Mouse (Mus musculus) megakaryocyte, embryonic 14.5 days (primary cell): ENCODE results near the gene Nfix. TPM values are rescaled to one million over a fixed set of nuclear protein-coding genes. Genes with fewer than 3 reads are reported as not detected.
"Not testable (repeated sequence)": the region's sequence is repeated elsewhere in the genome, so short reads cannot be mapped to it uniquely, and the experiment has no call there.

Source experiments
- H3K27me3 ChIP-seq: replicated peaks from 2 replicates; pipeline ENCODE3; 2012; ENCODE audit warnings: inconsistent platforms
- H3K36me3 ChIP-seq: replicated peaks from 2 replicates; pipeline ENCODE3; 2012; ENCODE audit warnings: low read length, inconsistent platforms, mixed read lengths
- H3K4me1 ChIP-seq: 2 replicates; pipeline ENCODE4 v1.6.1; 2012; ENCODE audit warnings: inconsistent platforms
- H3K4me3 ChIP-seq: replicated peaks from 2 replicates; pipeline ENCODE3; 2012; ENCODE audit warnings: moderate library complexity, mild to moderate bottlenecking, inconsistent platforms
- H3K9me3 ChIP-seq: 2 replicates; pipeline ENCODE4 v1.6.1; 2012; ENCODE audit warnings: inconsistent platforms
- FLI1 ChIP-seq: IDR thresholded peaks from 2 replicates; pipeline ENCODE4 v1.6.1; 2012; ENCODE audit warnings: low read length, inconsistent platforms, mixed read lengths
- GATA1 ChIP-seq: IDR thresholded peaks from 3 replicates; pipeline ENCODE4 v1.6.1; 2012; ENCODE audit warnings: mixed read lengths, low read length, inconsistent platforms, borderline replicate concordance
- polyA plus RNA-seq: library from polyadenylated mRNA; stranded (reverse); fragments of >175 nt; gene quantifications from 2 replicates; pipeline ENCODE4 v1.2.3, GENCODE M21; 2012; ENCODE audit warnings: low replicate concordance; ENCODE audit not compliant: insufficient read depth

Gene Nfix
- polyA plus RNA-seq, 1 experiment: 18.4 TPM

DNA sequence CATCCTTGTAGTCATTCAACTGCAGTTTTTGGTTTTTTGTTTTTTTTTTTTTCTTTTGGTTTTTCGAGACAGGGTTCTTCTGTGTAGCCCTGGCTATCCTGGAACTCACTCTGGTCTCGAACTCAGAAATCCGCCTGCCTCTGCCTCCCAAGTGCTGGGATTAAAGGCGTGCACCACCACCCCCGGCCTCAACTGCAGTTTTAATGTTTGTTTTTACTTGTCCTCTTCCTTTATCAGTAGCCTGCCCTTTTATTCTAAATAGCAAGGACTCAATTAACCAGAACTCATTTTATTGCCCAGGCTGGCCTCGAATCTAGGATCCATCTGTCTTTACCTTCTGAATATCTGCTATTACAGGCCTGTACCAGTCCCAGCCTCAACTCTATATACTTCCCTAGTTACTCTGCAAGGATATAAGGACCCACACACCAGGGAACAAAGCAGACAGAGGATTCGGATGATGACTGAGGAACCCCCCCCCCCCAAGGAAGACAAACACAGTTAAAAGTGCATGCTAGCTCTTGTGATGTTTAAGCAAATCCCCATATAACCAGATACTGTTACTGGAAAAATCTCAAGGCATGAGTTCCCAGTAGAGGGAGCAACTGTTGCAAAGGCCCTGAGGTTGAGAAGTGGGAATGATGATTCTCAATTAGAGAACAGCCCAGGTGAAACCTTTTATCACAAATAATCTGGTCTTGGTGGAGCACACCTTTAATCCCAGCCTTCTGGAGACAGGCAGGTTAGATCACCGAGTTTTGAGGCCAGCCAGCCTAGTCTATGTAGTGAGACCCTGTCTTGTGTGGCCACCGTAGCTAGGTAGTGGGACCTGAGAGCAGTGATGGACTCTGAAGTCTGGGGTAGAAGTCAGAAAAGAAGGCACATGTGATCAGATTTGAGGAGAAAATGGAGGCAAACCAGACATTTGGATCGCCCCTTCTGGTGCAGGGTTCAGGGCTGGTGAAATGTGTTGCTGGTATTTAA lies 32.9 kb upstream of the Nfix start:
- no peaks in the 10 kb centered on the region for H3K27me3 ChIP-seq
- no peak for TF ChIP-seq GATA1
- TF ChIP-seq FLI1: no peak
- H3K4me3 ChIP-seq: peak overlapping the region; percentile 98
- H3K36me3 ChIP-seq: peaks cover 52% of the 10 kb centered on the region
- peaks cover 36% of the 10 kb centered on the region for H3K4me1 ChIP-seq
- H3K9me3 ChIP-seq: no peaks in the 10 kb centered on the region

- H3K4me1 ChIP-seq: peaks cover 34% of the 10 kb centered on the region
- H3K27me3 ChIP-seq: no peaks in the 10 kb centered on the region
- peak overlapping the region; percentile 98 for H3K4me3 ChIP-seq
- no peaks in the 10 kb centered on the region for H3K9me3 ChIP-seq
- no peak for TF ChIP-seq FLI1
- TF ChIP-seq GATA1: no peak
- peaks cover 43% of the 10 kb centered on the region for H3K36me3 ChIP-seq
Measured at GRCm38 (mm10) chr8:84832034-84832717, 32.0 kb upstream of the Nfix start.

GRCm38 (mm10) chr8:84831490-84831889 lies 31.3 kb upstream of the Nfix start, which contains the start of gene Gadd45gip1:
Gadd45gip1 (plus strand) TSS chr8:84831522.
- no peaks in the 10 kb centered on the region for H3K27me3 ChIP-seq
- peak within 1 kb of the TSS; percentile 98 for H3K4me3 ChIP-seq
- H3K36me3 ChIP-seq: peaks cover 36% of the 10 kb centered on the region
- H3K4me1 ChIP-seq: peaks cover 37% of the 10 kb centered on the region
- H3K9me3 ChIP-seq: no peaks in the 10 kb centered on the region
- no peak for TF ChIP-seq GATA1
- no peak for TF ChIP-seq FLI1

DNA sequence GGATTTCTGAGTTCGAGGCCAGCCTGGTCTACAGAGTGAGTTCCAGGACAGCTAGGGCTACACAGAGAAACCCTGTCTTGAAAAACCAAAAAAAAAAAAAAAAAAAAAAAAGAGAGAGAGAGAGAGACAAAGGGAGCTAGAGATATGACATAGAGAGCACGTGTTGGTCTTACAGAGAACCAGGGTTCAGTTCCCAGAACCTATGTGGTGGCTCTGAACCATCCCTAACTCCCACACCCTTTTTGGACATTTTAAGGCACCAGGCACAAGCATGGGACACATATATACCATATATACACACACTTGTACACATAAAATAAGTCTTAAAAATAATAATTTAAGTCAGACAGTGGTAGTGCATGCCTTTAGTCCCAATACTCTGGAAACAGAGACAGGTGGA lies 26.4 kb upstream of the Nfix start:
- H3K4me1 ChIP-seq: peaks cover 37% of the 10 kb centered on the region
- H3K9me3 ChIP-seq, H3K27me3 ChIP-seq, H3K36me3 ChIP-seq, H3K4me3 ChIP-seq: not testable (repeated sequence)

- peak overlapping the region; percentile 59 for H3K4me3 ChIP-seq
- TF ChIP-seq FLI1 (no peak), GATA1 (no peak)
- peaks cover 3% of the 10 kb centered on the region for H3K36me3 ChIP-seq
- no peaks in the 10 kb centered on the region for H3K9me3 ChIP-seq
- H3K27me3 ChIP-seq: peaks cover 9% of the 10 kb centered on the region
- H3K4me1 ChIP-seq: peaks cover 37% of the 10 kb centered on the region
Measured at GRCm38 (mm10) chr8:84825636-84826035, 25.5 kb upstream of the Nfix start.

DNA sequence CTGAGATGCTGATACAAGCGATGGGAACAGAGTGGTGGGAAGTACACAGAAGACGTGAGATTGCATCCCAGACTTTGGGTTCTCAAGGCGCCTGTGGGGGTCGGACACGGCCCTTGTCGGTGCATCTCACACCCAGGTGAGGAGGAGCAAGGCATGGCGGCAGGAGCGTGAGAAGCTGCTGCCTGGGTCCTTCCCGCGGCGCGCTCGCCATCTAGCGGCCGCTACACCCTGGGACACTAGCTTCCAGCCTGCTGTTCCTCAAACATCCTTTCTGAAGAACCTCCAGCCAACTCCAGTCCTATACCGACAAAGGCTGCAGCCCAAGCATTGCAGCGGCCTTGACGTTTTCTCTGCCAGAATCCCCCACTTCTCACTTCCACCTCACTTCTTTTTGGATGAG lies 23.5 kb upstream of the Nfix start:
- H3K9me3 ChIP-seq: no peaks in the 10 kb centered on the region
- H3K36me3 ChIP-seq: no peaks in the 10 kb centered on the region
- peaks cover 39% of the 10 kb centered on the region for H3K4me1 ChIP-seq
- TF ChIP-seq FLI1 (no peak), GATA1 (no peak)
- peaks cover 9% of the 10 kb centered on the region for H3K27me3 ChIP-seq
- H3K4me3 ChIP-seq: peak overlapping the region; percentile 33

- Histone ChIP-seq H3K36me3 (no peaks in the 10 kb centered on the region), H3K4me1 (peaks cover 39% of the 10 kb centered on the region), H3K9me3 (no peaks in the 10 kb centered on the region), H3K4me3 (peak within 1 kb of the TSS; percentile 33), H3K27me3 (peaks cover 9% of the 10 kb centered on the region)
- TF ChIP-seq GATA1 (no peak), FLI1 (no peak)
Measured at GRCm38 (mm10) chr8:84822723-84823122, 22.6 kb upstream of the Nfix start, which contains the start of gene Dand5. Dand5 (minus strand) TSS chr8:84822823.

- H3K4me1 ChIP-seq: peaks cover 48% of the 10 kb centered on the region
- H3K36me3 ChIP-seq: no peaks in the 10 kb centered on the region
- no peaks in the 10 kb centered on the region for H3K9me3 ChIP-seq
- TF ChIP-seq FLI1 (no peak), GATA1 (no peak)
- peaks cover 24% of the 10 kb centered on the region for H3K27me3 ChIP-seq
- H3K4me3 ChIP-seq: no peak overlapping the region
Measured at GRCm38 (mm10) chr8:84816117-84816516, 16.0 kb upstream of the Nfix start.

DNA sequence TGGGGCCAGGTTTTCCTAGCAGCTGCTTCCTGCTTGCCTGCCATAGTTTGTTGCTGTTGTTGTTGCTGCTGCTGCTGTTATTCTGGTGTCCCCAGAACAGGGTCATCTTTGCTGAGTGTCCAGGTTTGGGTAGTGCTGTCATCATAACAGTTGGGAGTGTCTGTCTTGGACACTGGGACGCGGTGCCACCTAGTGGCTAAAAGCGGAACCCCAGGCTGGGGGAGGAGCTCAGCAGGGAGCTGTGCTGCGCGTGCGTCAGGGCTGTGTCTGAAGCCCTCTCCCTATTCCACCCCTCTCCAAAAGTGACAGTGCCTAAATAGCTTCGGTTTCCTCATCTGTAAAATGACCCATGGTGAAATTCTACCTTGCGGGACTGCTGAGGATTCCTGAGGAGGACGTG lies 15.4 kb upstream of the Nfix start:
- TF ChIP-seq GATA1 (no peak), FLI1 (no peak)
- H3K4me3 ChIP-seq: peak overlapping the region; percentile 76

GRCm38 (mm10) chr8:84814555-84815441 lies 14.7 kb upstream of the Nfix start:
- no peaks in the 10 kb centered on the region for H3K9me3 ChIP-seq
- peaks cover 23% of the 10 kb centered on the region for H3K27me3 ChIP-seq
- H3K36me3 ChIP-seq: no peaks in the 10 kb centered on the region
- TF ChIP-seq GATA1: no peak
- no peak for TF ChIP-seq FLI1
- peak overlapping the region; percentile 76 for H3K4me3 ChIP-seq
- H3K4me1 ChIP-seq: peaks cover 51% of the 10 kb centered on the region

More for the DNA sequence above, 15.4 kb upstream of the Nfix start:
- peaks cover 23% of the 10 kb centered on the region for H3K27me3 ChIP-seq
- peaks cover 53% of the 10 kb centered on the region for H3K4me1 ChIP-seq
- no peaks in the 10 kb centered on the region for H3K9me3 ChIP-seq
- no peaks in the 10 kb centered on the region for H3K36me3 ChIP-seq
